Mouse (Mus musculus) intestine, postnatal 0 days (tissue): ENCODE results near the gene Pknox2. TPM values are rescaled to one million over a fixed set of nuclear protein-coding genes. Genes with fewer than 3 reads are reported as not detected.

Source experiments
- ATAC-seq: fragments of 200-750 bp; cut with Nextera tagmentation; 2 replicates; pipeline ENCODE4 v1.8.0; 2017; ENCODE audit warnings: mild to moderate bottlenecking, moderate TSS enrichment, moderate library complexity
- H3K27ac ChIP-seq: fragments of 300-500 bp; sonication (generic); 2 replicates; pipeline ENCODE4 v1.5.1; 2014; ENCODE audit warnings: mild to moderate bottlenecking, low read depth, low read length, moderate library complexity
- H3K27me3 ChIP-seq: fragments of 300-500 bp; sonication (generic); replicated peaks from 2 replicates; pipeline ENCODE4 v1.6.1; 2014; ENCODE audit warnings: low read length, mixed read lengths; ENCODE audit not compliant: control insufficient read depth, insufficient read depth
- H3K36me3 ChIP-seq: fragments of 300-500 bp; sonication (generic); 2 replicates; pipeline ENCODE4 v1.6.1; 2014; ENCODE audit warnings: mild to moderate bottlenecking, moderate library complexity; ENCODE audit not compliant: control insufficient read depth, insufficient read depth
- H3K4me1 ChIP-seq: fragments of 300-500 bp; sonication (generic); replicated peaks from 2 replicates; pipeline ENCODE4 v1.6.1; 2014; ENCODE audit warnings: antibody characterized with exemption, low read length, mixed read lengths; ENCODE audit not compliant: control insufficient read depth, insufficient read depth
- H3K4me2 ChIP-seq: fragments of 300-500 bp; sonication (generic); replicated peaks from 2 replicates; pipeline ENCODE4 v1.6.1; 2014; ENCODE audit warnings: low read depth, mild to moderate bottlenecking, moderate library complexity
- H3K4me3 ChIP-seq: fragments of 300-500 bp; sonication (generic); 2 replicates; pipeline ENCODE4 v1.5.1; 2014; ENCODE audit warnings: low read depth, low read length
- H3K9ac ChIP-seq: fragments of 300-500 bp; sonication (generic); 2 replicates; pipeline ENCODE4 v1.6.1; 2014; ENCODE audit warnings: mild to moderate bottlenecking, low read depth, low read length
- H3K9me3 ChIP-seq: fragments of 300-500 bp; sonication (generic); 2 replicates; pipeline ENCODE4 v1.6.1; 2016; ENCODE audit warnings: mixed run types; ENCODE audit not compliant: control insufficient read depth
- CTCF ChIP-seq: sonication (generic); IDR thresholded peaks from 2 replicates; pipeline ENCODE4 v1.5.1; 2016; ENCODE audit warnings: low read depth, mild to moderate bottlenecking, control low read depth, antibody characterized with exemption, moderate library complexity
- WGBS: fragments of 180-500 bp; shearing (Covaris S2); extraction: QIAGEN DNeasy Blood & Tissue Kit; methylation state at CpG from one replicate; pipeline ENCODE4 v1.1.7; 2014; 5-methylcytosine and 5-hydroxymethylcytosine counted together
- polyA plus RNA-seq: library from polyadenylated mRNA; unstranded; fragments of >200 nt; fragmentation: Nextera tagmentation; extraction: Ambion mirVana; gene quantifications from 2 replicates; pipeline ENCODE4 v1.2.1, GENCODE M21; 2015

The Pknox2 gene
- polyA plus RNA-seq, 1 experiment from 2014 or later: 2.4 TPM

- Histone ChIP-seq H3K4me1 (no peaks in the 10 kb centered on the region), H3K27ac (no peak overlapping the region), H3K9ac (no peak overlapping the region), H3K4me2 (no peak overlapping the region), H3K9me3 (no peaks in the 10 kb centered on the region), H3K27me3 (no peaks in the 10 kb centered on the region), H3K4me3 (no peak overlapping the region), H3K36me3 (no peaks in the 10 kb centered on the region)
- 70% methylated on average over 3 of the region's 3 CpGs for WGBS
- ATAC-seq: no peak
- no peak for TF ChIP-seq CTCF
Observed at GRCm38 (mm10) chr9:37099595-37099994, 47.6 kb downstream of the Pknox2 start.

GRCm38 (mm10) chr9:37098600-37098999 is 48.6 kb downstream of the Pknox2 start:
- WGBS: 94% methylated on average over 3 of the region's 3 CpGs
- no peak overlapping the region for H3K4me3 ChIP-seq
- no peaks in the 10 kb centered on the region for H3K9me3 ChIP-seq
- ATAC-seq: no peak
- H3K9ac ChIP-seq: no peak overlapping the region
- H3K27me3 ChIP-seq: no peaks in the 10 kb centered on the region
- no peak for TF ChIP-seq CTCF
- H3K27ac ChIP-seq: no peak overlapping the region
- no peaks in the 10 kb centered on the region for H3K36me3 ChIP-seq
- H3K4me2 ChIP-seq: no peak overlapping the region
- no peaks in the 10 kb centered on the region for H3K4me1 ChIP-seq

GRCm38 (mm10) chr9:37094230-37094990 is 52.8 kb downstream of the Pknox2 start:
- no peak for TF ChIP-seq CTCF
- H3K9ac ChIP-seq: no peak overlapping the region
- H3K36me3 ChIP-seq: no peaks in the 10 kb centered on the region
- H3K4me1 ChIP-seq: no peaks in the 10 kb centered on the region
- no peaks in the 10 kb centered on the region for H3K9me3 ChIP-seq
- no peak overlapping the region for H3K4me3 ChIP-seq
- WGBS: 70% methylated on average over 11 of the region's 11 CpGs
- ATAC-seq: no peak
- no peaks in the 10 kb centered on the region for H3K27me3 ChIP-seq
- H3K4me2 ChIP-seq: no peak overlapping the region
- H3K27ac ChIP-seq: no peak overlapping the region

- no peak for TF ChIP-seq CTCF
- no peaks in the 10 kb centered on the region for H3K27me3 ChIP-seq
- no peak for ATAC-seq
- no peak overlapping the region for H3K4me2 ChIP-seq
- H3K4me1 ChIP-seq: no peaks in the 10 kb centered on the region
- WGBS: 19% methylated on average over 5 of the region's 5 CpGs
- no peak overlapping the region for H3K9ac ChIP-seq
- no peak overlapping the region for H3K4me3 ChIP-seq
- no peak overlapping the region for H3K27ac ChIP-seq
- H3K9me3 ChIP-seq: no peaks in the 10 kb centered on the region
- no peaks in the 10 kb centered on the region for H3K36me3 ChIP-seq
Observed at GRCm38 (mm10) chr9:37093086-37093485, 54.1 kb downstream of the Pknox2 start.

DNA sequence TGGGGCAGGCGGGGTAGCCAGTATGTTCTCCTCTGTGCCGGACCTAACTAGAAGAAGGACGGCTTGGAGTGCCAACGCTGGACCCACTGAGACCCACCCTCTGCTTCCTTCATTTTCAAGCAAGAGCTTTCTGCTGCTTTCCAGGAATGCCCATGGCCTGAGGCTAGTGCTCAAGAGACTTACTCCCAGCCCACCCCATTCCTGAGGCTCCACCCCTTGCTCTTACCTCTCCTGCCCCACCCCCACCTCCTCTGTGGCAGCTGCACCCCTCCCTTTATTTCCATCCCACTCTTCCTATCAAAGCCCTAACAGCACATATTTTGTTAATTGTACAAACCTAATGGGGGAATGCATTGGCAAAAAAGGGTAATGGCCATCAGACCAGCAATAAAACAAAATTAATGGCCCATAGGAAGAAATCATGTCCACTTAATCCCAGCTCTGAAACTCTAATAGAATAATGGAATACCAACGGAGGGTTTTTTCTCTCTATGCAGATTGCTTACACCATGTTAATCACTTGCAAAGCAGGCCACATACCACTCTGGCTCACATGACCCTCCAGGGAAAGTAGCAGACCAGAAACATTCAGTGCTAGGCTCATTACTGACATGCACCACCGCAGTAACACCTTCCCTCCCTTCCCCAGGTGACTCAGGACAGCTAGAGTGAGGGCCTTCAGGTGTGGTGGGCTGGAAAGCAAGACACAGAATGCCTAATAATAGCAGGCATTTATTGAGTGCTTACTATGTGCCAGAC is 57.1 kb downstream of the Pknox2 start:
- H3K36me3 ChIP-seq: no peaks in the 10 kb centered on the region
- H3K9ac ChIP-seq: no peak overlapping the region
- no peak for ATAC-seq
- WGBS: 74% methylated on average over 6 of the region's 6 CpGs
- no peaks in the 10 kb centered on the region for H3K27me3 ChIP-seq
- TF ChIP-seq CTCF: no peak
- no peaks in the 10 kb centered on the region for H3K9me3 ChIP-seq
- H3K27ac ChIP-seq: no peak overlapping the region
- H3K4me2 ChIP-seq: no peak overlapping the region
- no peak overlapping the region for H3K4me3 ChIP-seq
- no peaks in the 10 kb centered on the region for H3K4me1 ChIP-seq

GRCm38 (mm10) chr9:37085370-37085769 is 61.8 kb downstream of the Pknox2 start:
- H3K27ac ChIP-seq: no peak overlapping the region
- WGBS: 64% methylated on average over 2 of the region's 2 CpGs
- no peak for TF ChIP-seq CTCF
- no peak overlapping the region for H3K4me2 ChIP-seq
- H3K9ac ChIP-seq: no peak overlapping the region
- no peaks in the 10 kb centered on the region for H3K27me3 ChIP-seq
- H3K4me1 ChIP-seq: no peaks in the 10 kb centered on the region
- no peaks in the 10 kb centered on the region for H3K36me3 ChIP-seq
- no peak overlapping the region for H3K4me3 ChIP-seq
- no peak for ATAC-seq
- H3K9me3 ChIP-seq: no peaks in the 10 kb centered on the region
